Mouse (Mus musculus): ENCODE data around the gene Prkcz. TPM values are rescaled to one million over a fixed set of nuclear protein-coding genes. Genes with fewer than 3 reads are reported as not detected.

Prkcz gene
- 0.13 TPM in 1 of 2 replicates, not detected in the other for polyA plus RNA-seq (2012)

GRCm38 (mm10) chr4:155361303-155361791 is at the start of gene Prkcz:
Gene Prkcz, minus strand, starts transcription at chr4:155361361.

GRCm38 (mm10) chr4:155409058-155409776 is 48.1 kb upstream of the Prkcz start, which contains the start of gene Cfap74:
Gene Cfap74, plus strand, starts transcription at chr4:155409190.

GRCm38 (mm10) chr4:155397511-155398221 is 36.5 kb upstream of the Prkcz start, which contains the start of gene Gabrd:
Gene Gabrd, minus strand, starts transcription at chr4:155398112.

GRCm38 (mm10) chr4:155249648-155250351 is 111.4 kb downstream of the Prkcz start, which contains the start of gene Faap20:
Gene Faap20, plus strand, starts transcription at chr4:155249802.

GRCm38 (mm10) chr4:155222552-155222840 is 138.7 kb downstream of the Prkcz start, which contains the start of gene Ski:
Gene Ski, minus strand, starts transcription at chr4:155222592.

Other genes with a start within 250 kb of the Prkcz start
- gene Ski, start 138.8 kb downstream of the Prkcz start, polyA plus RNA-seq (2012): 27.5 and 32.2 TPM in 2 replicates
- gene Faap20, start 111.6 kb downstream of the Prkcz start, polyA plus RNA-seq (2012): 60.6 and 64.1 TPM in 2 replicates
- not detected in 2 replicates for gene Gabrd, start 36.8 kb upstream of the Prkcz start, polyA plus RNA-seq (2012)
- not detected in 2 replicates for gene Cfap74, start 47.8 kb upstream of the Prkcz start, polyA plus RNA-seq (2012)
- gene Tmem52, start 107.8 kb upstream of the Prkcz start, polyA plus RNA-seq (2012): 0.37 TPM in 1 of 2 replicates, not detected in the other
- gene Gnb1, start 130.0 kb upstream of the Prkcz start, polyA plus RNA-seq (2012): 39.3 and 43.9 TPM in 2 replicates
- 86.0 and 90.5 TPM in 2 replicates for gene Nadk, start 201.0 kb upstream of the Prkcz start, polyA plus RNA-seq (2012)
- gene Slc35e2, start 240.1 kb upstream of the Prkcz start, polyA plus RNA-seq (2012): 1.4 and 1.5 TPM in 2 replicates